Mouse (Mus musculus) heart, adult 2 months (tissue): Measurements from ENCODE around the gene Kcnk4.

ENCODE experiments used
- CTCF ChIP-seq: fragments of 200-600 bp; IDR thresholded peaks from 2 replicates; pipeline ENCODE4 v1.8.1; 2022; ENCODE audit warnings: antibody characterized with exemption, mild to moderate bottlenecking, moderate library complexity
- EP300 ChIP-seq: fragments of 200-500 bp; IDR thresholded peaks from 2 replicates; pipeline ENCODE4 v1.6.1; 2011; ENCODE audit warnings: low read depth, low read length, control low read depth; ENCODE audit not compliant: insufficient read depth
- POLR2A ChIP-seq: fragments of 200-500 bp; IDR thresholded peaks from 2 replicates; pipeline ENCODE4 v1.6.1; 2011; ENCODE audit warnings: mild to moderate bottlenecking, low read depth, low read length, control low read depth; ENCODE audit not compliant: insufficient read depth

GRCm38 (mm10) chr19:6942764-6943163 lies 8.4 kb upstream of the Kcnk4 start:
- no peak for TF ChIP-seq CTCF
- TF ChIP-seq POLR2A = no peak
- TF ChIP-seq EP300 = no peak
